Mouse (Mus musculus) erythroblast, embryonic 14.5 days (primary cell): ENCODE data around the gene Magix. TPM values are rescaled to one million over a fixed set of nuclear protein-coding genes. Genes with fewer than 3 reads are reported as not detected.

Experiments used
- H3K27me3 ChIP-seq: 2 replicates; pipeline ENCODE4 v1.6.1; 2012; ENCODE audit warnings: inconsistent platforms; ENCODE audit not compliant: control insufficient read depth
- H3K36me3 ChIP-seq: 2 replicates; pipeline ENCODE4 v1.6.1; 2012; ENCODE audit warnings: mild to moderate bottlenecking, inconsistent platforms; ENCODE audit not compliant: control insufficient read depth
- H3K4me1 ChIP-seq: 2 replicates; pipeline ENCODE4 v1.6.1; 2012; ENCODE audit warnings: inconsistent platforms; ENCODE audit not compliant: control insufficient read depth
- H3K4me3 ChIP-seq: replicated peaks from 2 replicates; pipeline ENCODE3; 2012; ENCODE audit warnings: moderate library complexity, mild to moderate bottlenecking, inconsistent platforms
- H3K9me3 ChIP-seq: 2 replicates; pipeline ENCODE4 v1.6.1; 2012; ENCODE audit warnings: low read length, inconsistent platforms, mixed read lengths; ENCODE audit not compliant: control insufficient read depth
- GATA1 ChIP-seq: IDR thresholded peaks from 2 replicates; pipeline ENCODE4 v1.6.1; 2012; ENCODE audit warnings: low read length, inconsistent platforms, mixed read lengths
- TAL1 ChIP-seq: IDR thresholded peaks from 3 replicates; pipeline ENCODE4 v1.6.1; 2012; ENCODE audit warnings: low read length, inconsistent platforms, mixed read lengths
- polyA plus RNA-seq: library from polyadenylated mRNA; stranded (reverse); fragments of >175 nt; gene quantifications from 2 replicates; pipeline ENCODE4 v1.2.3, GENCODE M21; 2012

The Magix gene
- polyA plus RNA-seq, 1 experiment, result not detected

- no peak overlapping the region for H3K4me3 ChIP-seq
- TF ChIP-seq GATA1 (no peak), TAL1 (no peak)
- no peaks in the 10 kb centered on the region; the same call in 1 of the 2 replicates for H3K36me3 ChIP-seq
Measured at GRCm38 (mm10) chrX:7661086-7661485, 20.0 kb downstream of the Magix start.

DNA sequence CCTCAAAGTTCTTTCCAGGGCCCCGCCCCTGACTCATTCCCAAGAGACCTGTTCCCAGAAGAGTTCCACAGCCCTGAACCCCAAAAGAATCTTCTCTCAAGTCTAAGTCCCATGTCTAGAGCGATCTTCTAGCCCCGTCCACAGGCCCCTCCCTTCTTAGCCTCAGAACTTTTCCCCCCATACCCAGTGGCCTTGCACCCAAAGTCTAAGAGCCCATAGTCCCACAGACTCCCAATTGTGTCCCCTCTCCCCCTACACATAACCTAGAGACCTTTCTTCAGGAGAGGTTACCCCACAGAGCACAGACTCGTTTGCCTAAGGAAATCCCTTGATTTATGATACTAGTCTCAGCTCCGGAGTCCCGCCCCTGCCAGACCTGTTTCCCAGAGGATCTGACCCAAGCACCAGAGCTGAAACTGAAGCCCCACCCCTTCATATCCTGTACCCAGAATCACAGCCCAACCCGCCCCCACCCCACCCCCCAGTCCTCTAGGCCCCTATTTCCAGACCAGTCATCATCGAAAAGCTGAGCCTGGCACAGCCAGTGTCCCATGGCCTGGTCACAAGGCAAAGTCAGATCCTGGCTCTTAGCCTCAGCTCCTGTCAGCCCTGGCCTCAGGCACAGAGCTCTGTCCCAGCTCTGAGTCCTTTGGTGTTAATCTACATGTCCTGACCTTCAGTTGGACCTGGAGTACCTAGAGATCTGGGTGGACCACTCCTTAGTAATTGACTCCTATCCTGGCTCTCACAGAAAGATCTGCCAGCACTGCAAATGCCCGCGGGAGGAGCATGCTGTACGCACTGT lies 22.1 kb downstream of the Magix start:
- Histone ChIP-seq H3K9me3 (no peaks in the 10 kb centered on the region), H3K27me3 (peaks cover 13% of the 10 kb centered on the region), H3K4me3 (no peak overlapping the region), H3K36me3 (no peaks in the 10 kb centered on the region), H3K4me1 (peaks cover 6% of the 10 kb centered on the region)
- TF ChIP-seq TAL1 (no peak), GATA1 (no peak)

More at GRCm38 (mm10) chrX:7661086-7661485, 20.0 kb downstream of the Magix start:
- no peaks in the 10 kb centered on the region for H3K9me3 ChIP-seq
- H3K4me1 ChIP-seq, result peaks cover 6% of the 10 kb centered on the region
- H3K27me3 ChIP-seq, result peaks cover 13% of the 10 kb centered on the region

DNA sequence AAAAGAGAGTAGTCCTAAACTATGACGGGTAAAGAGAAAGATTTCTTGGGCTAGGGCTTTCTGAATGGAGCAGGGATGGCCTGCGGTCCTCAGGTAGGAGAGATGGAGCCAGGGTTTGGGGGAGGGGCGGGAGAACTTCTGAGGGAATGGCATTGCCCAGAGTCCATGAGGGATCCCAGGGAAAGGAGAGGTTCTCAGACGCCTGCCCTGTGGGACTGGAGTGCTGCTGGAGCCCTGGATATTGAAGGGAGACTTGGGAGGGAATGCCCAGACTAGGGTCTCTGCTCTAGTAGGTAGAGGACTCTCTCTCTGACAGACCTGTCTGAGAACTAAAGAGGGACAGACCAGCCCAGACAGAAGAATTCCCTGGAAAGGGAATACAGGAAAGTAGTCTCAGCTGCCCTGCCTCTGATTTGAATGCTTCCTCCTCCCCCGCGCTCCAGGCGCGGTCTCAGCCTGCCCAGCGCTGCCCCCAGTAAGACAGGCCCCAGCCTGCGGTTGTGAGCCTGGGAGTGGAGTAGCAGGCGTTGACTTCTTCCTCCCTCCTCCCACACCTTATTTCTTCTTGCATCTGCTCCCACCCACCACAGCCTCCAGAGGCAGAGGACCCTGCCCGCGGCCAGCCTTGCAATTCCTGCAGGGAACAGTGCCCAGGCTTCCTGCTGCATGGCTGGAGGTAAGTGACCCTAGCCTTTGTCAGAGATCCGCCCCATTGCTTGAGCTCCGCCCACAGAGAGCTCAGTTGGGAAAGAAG lies 22.8 kb downstream of the Magix start:
- no peaks in the 10 kb centered on the region for H3K36me3 ChIP-seq
- TF ChIP-seq GATA1, result no peak
- no peak for TF ChIP-seq TAL1
- H3K9me3 ChIP-seq, result no peaks in the 10 kb centered on the region
- peaks cover 6% of the 10 kb centered on the region for H3K4me1 ChIP-seq
- no peak overlapping the region for H3K4me3 ChIP-seq
- peaks cover 13% of the 10 kb centered on the region for H3K27me3 ChIP-seq

- Histone ChIP-seq H3K9me3 (no peaks in the 10 kb centered on the region), H3K4me3 (peak within 1 kb of the TSS; percentile 56), H3K27me3 (peaks cover 13% of the 10 kb centered on the region), H3K4me1 (peaks cover 6% of the 10 kb centered on the region), H3K36me3 (no peaks in the 10 kb centered on the region)
- TF ChIP-seq TAL1 (no peak), GATA1 (no peak)
Measured at GRCm38 (mm10) chrX:7657221-7657639, 23.8 kb downstream of the Magix start, which contains the start of gene Prickle3. Gene Prickle3, plus strand, starts transcription at chrX:7657260.

GRCm38 (mm10) chrX:7648671-7649304 lies 32.3 kb downstream of the Magix start:
- peaks cover 22% of the 10 kb centered on the region for H3K4me1 ChIP-seq
- H3K27me3 ChIP-seq, result peaks cover 5% of the 10 kb centered on the region; the same call in 1 of the 2 replicates
- no peaks in the 10 kb centered on the region for H3K9me3 ChIP-seq
- TF ChIP-seq GATA1 (no peak), TAL1 (no peak)
- H3K36me3 ChIP-seq, result no peaks in the 10 kb centered on the region
- peak overlapping the region; percentile 63 for H3K4me3 ChIP-seq

DNA sequence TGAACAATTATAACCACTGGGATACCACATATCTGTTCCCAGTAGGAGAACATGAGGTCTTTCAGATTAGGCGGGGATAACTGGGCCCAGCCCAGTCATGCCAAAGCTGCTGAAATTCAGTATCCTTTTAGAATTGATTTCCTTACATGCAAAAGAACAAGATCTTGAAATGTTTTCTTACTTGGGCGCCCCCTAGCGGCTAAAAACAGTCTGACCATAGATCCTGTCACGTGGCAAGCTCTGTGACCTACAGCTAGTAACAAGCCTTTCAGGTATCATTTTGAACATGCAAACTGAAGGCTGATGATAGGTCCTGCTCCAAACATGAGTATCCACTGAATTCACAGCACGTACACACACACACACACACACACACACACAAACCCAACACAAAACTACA lies 35.7 kb downstream of the Magix start:
- H3K9me3 ChIP-seq, result 0 out of 2 replicates have a peak, but pooled peaks cover 3% of the 10 kb centered on the region
- TF ChIP-seq GATA1 (no peak), TAL1 (no peak)
- no peak overlapping the region for H3K4me3 ChIP-seq
- H3K36me3 ChIP-seq, result no peaks in the 10 kb centered on the region
- peaks cover 31% of the 10 kb centered on the region for H3K4me1 ChIP-seq
- H3K27me3 ChIP-seq, result peaks cover 23% of the 10 kb centered on the region

- Histone ChIP-seq H3K36me3 (no peaks in the 10 kb centered on the region), H3K4me3 (no peak overlapping the region), H3K4me1 (peaks cover 38% of the 10 kb centered on the region), H3K27me3 (peaks cover 36% of the 10 kb centered on the region), H3K9me3 (peaks cover 3% of the 10 kb centered on the region; the same call in 1 of the 2 replicates)
- no peak for TF ChIP-seq GATA1
- no peak for TF ChIP-seq TAL1
Measured at GRCm38 (mm10) chrX:7640785-7641184, 40.3 kb downstream of the Magix start.

DNA sequence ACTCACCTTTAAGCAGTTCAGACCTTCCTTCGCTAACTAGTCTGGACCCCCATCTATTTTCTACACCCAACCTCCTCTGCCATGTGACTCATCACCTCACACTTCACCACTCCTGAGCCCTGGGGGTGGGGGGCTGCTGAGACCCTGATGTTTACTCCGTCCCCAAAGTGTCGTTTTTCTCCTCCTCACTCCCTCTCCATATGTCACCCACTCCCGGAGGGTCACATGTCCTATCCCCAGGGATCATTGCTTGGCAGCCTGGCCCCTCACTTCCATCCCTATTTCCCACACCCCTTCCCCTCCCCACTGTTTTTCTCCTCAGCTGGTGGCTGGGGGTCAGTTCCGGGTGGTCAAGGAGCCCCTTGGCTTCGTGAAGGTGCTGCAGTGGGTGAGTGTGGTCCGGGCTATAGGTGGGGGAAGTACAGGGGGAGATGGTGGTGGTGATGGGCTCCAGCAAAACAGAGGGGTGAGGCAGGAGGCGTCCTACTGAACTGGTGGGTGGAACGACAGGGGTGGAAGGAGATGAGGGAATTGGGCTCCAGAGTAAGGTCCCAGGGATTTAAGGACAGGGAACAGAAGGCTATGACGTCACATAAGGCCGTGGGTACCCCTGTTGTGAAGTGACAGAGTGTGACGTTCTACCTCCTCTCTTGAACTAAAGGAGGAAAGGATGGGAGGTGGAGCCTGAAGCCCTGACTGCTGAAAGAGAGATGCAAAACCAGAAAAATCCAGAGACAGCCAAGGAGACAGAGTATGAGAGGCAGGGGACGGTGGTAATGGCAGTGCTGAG lies 41.3 kb downstream of the Magix start:
- no peaks in the 10 kb centered on the region for H3K36me3 ChIP-seq
- peaks cover 37% of the 10 kb centered on the region for H3K4me1 ChIP-seq
- H3K9me3 ChIP-seq, result peaks cover 4% of the 10 kb centered on the region; the same call in 1 of the 2 replicates
- H3K27me3 ChIP-seq, result peaks cover 34% of the 10 kb centered on the region
- no peak overlapping the region for H3K4me3 ChIP-seq
- TF ChIP-seq GATA1, result no peak
- TF ChIP-seq TAL1, result no peak
